Mouse (Mus musculus): ENCODE data around the gene Ebf1.

GRCm38 (mm10) chr11:44895893-44896292 is 278.8 kb downstream of the Ebf1 start:
- TF ChIP-seq SMC3 (IDR thresholded peaks at IDR 0.05; ENCODE audit: low read depth, low read length) (no peak), POLR2A (IDR thresholded peaks at IDR 0.05; ENCODE audit: control insufficient read depth in 1 of 2, insufficient read depth in 1 of 2, low read depth in 1 of 2, low read length in 2 of 2, poor library complexity in 1 of 2) (no peak), UBTF (IDR thresholded peaks at IDR 0.05; ENCODE audit: borderline replicate concordance, insufficient read depth, low read depth, low read length) (no peak), USF2 (IDR thresholded peaks at IDR 0.05; ENCODE audit: borderline replicate concordance in 1 of 2, insufficient read depth in 1 of 2, low read depth in 1 of 2, low read length in 2 of 2) (no peak), BHLHE40 (IDR thresholded peaks at IDR 0.05; ENCODE audit: borderline replicate concordance, low read depth, low read length) (no peak)

Data from MEL (cell line).